In genomic region chr1:178219166-178220077, GRCm38 (mm10) we compare ENCODE assay signal across 13 mouse cellular contexts. TPM values are rescaled to one million over a fixed set of nuclear protein-coding genes. Genes with fewer than 3 reads are reported as not detected.
A peak's percentile ranks its signal among the peaks of the same experiment; 100 is the strongest.
DNase-seq lines count a peak whose midpoint lies in the region; ATAC-seq and TF ChIP-seq lines count a peak whose summit lies in the region.
"Had no signal": no experiment of that assay in that cellular context is flagged by ENCODE, and none has a peak within 500 bp of the region (broad histone marks: within the 10 kb centered on the region; RNA-seq: fewer than 3 reads in every experiment).

No protein-coding gene starts in this region.

- DNase-seq in liver: no peak
- peak; percentile 48 for DNase-seq in heart, adult 8-10 months (ENCODE audit: low spot score)
- peak; percentile 90 for DNase-seq in heart, postnatal 0 days (ENCODE audit: low spot score)
- DNase-seq in skeletal muscle tissue, adult 2 months (ENCODE audit: low read depth, low spot score): peak; percentile 54
- DNase-seq in kidney, adult 9 months: no peak
- DNase-seq in spleen, postnatal 36 days (ENCODE audit: low spot score in 2 of 2): no peak
- DNase-seq in ovary, adult 18-20 months (ENCODE audit: low spot score): no peak
- DNase-seq: adrenal gland, postnatal 25 days; kidney, adult 18-20 months; right cerebral cortex, postnatal 14 days had no signal

- H3K27me3 ChIP-seq in liver, embryonic 16.5 days (ENCODE audit: control insufficient read depth, insufficient read depth, low read depth, low read length): no peaks in the 10 kb centered on the region
- H3K27me3 ChIP-seq in heart, postnatal 0 days (ENCODE audit: control insufficient read depth, insufficient read depth, low read length): no peaks in the 10 kb centered on the region
- H3K27me3 ChIP-seq: embryonic facial prominence, embryonic 15.5 days had no signal

- no peak overlapping the region; the same call in 1 of the 2 replicates for H3K27ac ChIP-seq in liver, embryonic 16.5 days (ENCODE audit: low read length)
- H3K27ac ChIP-seq in heart, postnatal 0 days (ENCODE audit: low read depth): peak overlapping the region; percentile 95

- TF ChIP-seq CTCF in heart, postnatal 0 days (IDR thresholded peaks at IDR 0.05; ENCODE audit: low read depth): no peak

- TF ChIP-seq EP300 in heart, postnatal 0 days (IDR thresholded peaks at IDR 0.05; ENCODE audit: low read depth): no peak

- no peaks in the 10 kb centered on the region for H3K4me1 ChIP-seq in liver, embryonic 16.5 days (ENCODE audit: control insufficient read depth, low read depth, low read length)
- peaks cover 7% of the 10 kb centered on the region; the same call in 1 of the 2 replicates for H3K4me1 ChIP-seq in heart, postnatal 0 days (ENCODE audit: control insufficient read depth, insufficient read depth)

- WGBS in liver, embryonic 16.5 days (ENCODE audit: insufficient replicate concordance): 69% methylated on average over 5 of the region's 5 CpGs
- 41% methylated on average over 5 of the region's 5 CpGs for WGBS in heart, postnatal 0 days

- ATAC-seq in liver, embryonic 16.5 days (ENCODE audit: low read depth): 0 out of 2 replicates have a peak, but pooled peaks have one; percentile 35
- ATAC-seq in heart, postnatal 0 days (ENCODE audit: insufficient read depth, low read depth): peak; percentile 96
- ATAC-seq: forebrain, postnatal 0 days had no signal

- H3K4me2 ChIP-seq in liver, embryonic 16.5 days (ENCODE audit: low read depth, low read length): no peak overlapping the region
- H3K4me2 ChIP-seq in heart, postnatal 0 days (ENCODE audit: low read depth, low read length): 0 out of 2 replicates have a peak overlapping the region, but pooled peaks have one; percentile 1
- H3K4me2 ChIP-seq: embryonic facial prominence, embryonic 15.5 days had no signal

- H3K36me3 ChIP-seq in liver, embryonic 16.5 days (ENCODE audit: control insufficient read depth, insufficient read depth): no peaks in the 10 kb centered on the region
- no peaks in the 10 kb centered on the region; the same call in 1 of the 2 replicates for H3K36me3 ChIP-seq in heart, postnatal 0 days (replicated peaks; ENCODE audit: control insufficient read depth, insufficient read depth, low read length)
- H3K36me3 ChIP-seq: embryonic facial prominence, embryonic 15.5 days had no signal

- H3K9ac ChIP-seq in liver, embryonic 16.5 days (ENCODE audit: low read depth, low read length): no peak overlapping the region
- H3K9ac ChIP-seq in heart, postnatal 0 days (replicated peaks; ENCODE audit: low read depth, low read length): peak overlapping the region; percentile 60
- H3K9ac ChIP-seq: embryonic facial prominence, embryonic 15.5 days; forebrain, postnatal 0 days had no signal

- no peaks in the 10 kb centered on the region for H3K9me3 ChIP-seq in liver, embryonic 16.5 days (replicated peaks; ENCODE audit: control insufficient read depth, low read length)
- H3K9me3 ChIP-seq in heart, postnatal 0 days (replicated peaks; ENCODE audit: control insufficient read depth, low read length): no peaks in the 10 kb centered on the region
- H3K9me3 ChIP-seq: embryonic facial prominence, embryonic 15.5 days had no signal

- H3K4me3 ChIP-seq in liver, embryonic 16.5 days (ENCODE audit: low read depth, low read length): no peak overlapping the region
- H3K4me3 ChIP-seq in heart, postnatal 0 days (ENCODE audit: low read depth, low read length): no peak overlapping the region
- H3K4me3 ChIP-seq: embryonic facial prominence, embryonic 15.5 days had no signal

RNA-seq across cellular contexts. Expression of gene Desi2, which starts 32.2 kb away (rescaled TPM):
- 7.8 and 8.8 TPM in 2 replicates for polyA plus RNA-seq in liver, embryonic 16.5 days (2015; fragmentation: Nextera tagmentation; extraction: Ambion mirVana)
- total RNA-seq in heart, adult 8-10 months (2022): 10 to 100 TPM; 13.4 to 17.3 (median 16.6) TPM
- total RNA-seq in heart, postnatal 0 days (2014; rRNA removed; ENCODE audit: low replicate concordance): 22.6 and 35.0 TPM in 2 replicates
- polyA plus RNA-seq in heart, postnatal 0 days (2015; fragmentation: Nextera tagmentation; extraction: Ambion mirVana): 24.8 and 26.8 TPM in 2 replicates

Comparison
In these comparisons a context has a peak if more than half of its experiments do, and no peak if none do; other contexts are left out.
1. DNase-seq: peak in heart, adult 8-10 months (single experiment), heart, postnatal 0 days (single experiment) and skeletal muscle tissue, adult 2 months (single experiment); none in liver (single experiment), kidney, adult 9 months (single experiment), spleen, postnatal 36 days (0 of 2) and ovary, adult 18-20 months (single experiment).